Mouse (Mus musculus) thymus, postnatal 4 days (tissue): Measurements from ENCODE around the gene Wnt5a.

ENCODE experiments used
- DNase-seq: peaks from one replicate; pipeline ENCODE4 v3.0.0; 2021

Gene Wnt5a

DNA sequence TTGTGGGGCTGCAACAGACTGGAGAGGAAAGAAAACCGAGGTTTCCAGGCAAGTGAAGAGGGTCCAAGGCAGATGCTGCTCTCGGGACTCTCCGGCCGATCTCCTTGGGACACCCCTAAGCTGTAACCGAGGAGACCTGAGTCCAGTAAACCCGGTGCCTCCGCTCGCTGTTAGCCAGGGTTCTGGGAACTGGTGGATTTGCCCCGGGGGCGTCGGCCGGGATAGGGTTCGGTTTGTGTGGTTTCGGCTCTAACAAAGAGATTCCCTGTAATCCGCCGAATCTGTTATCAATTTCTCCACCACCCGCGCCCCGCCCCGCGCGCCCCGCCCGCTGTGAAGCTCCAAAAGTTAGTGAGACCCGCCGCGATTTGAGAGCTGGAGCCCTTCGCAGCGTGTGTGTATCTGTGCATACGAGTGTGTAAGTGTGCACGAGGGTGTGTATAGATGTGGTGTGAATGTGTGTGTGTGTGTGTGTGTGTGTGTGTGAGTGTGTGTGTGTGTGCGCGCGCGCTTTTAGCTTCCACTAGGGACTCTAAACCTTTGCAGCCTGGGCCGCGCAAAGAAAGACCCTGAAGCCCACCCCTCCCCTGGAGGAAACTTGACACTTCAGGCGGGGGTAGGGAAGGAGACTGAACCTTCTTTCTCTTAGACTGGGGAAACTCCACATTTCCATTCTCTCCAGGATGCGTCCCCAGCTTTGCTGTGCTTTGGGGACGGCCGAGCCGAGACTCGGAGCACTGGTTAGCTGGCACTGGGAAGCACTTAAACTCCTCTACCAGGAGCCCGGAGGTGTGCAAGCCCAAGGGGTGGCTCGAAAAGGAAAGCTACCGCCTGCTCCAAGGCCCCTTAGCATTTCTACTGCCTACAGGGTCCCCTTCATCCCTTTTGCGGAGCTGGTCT, 5.1 kb downstream of the Wnt5a start:
- no peak for DNase-seq

DNA sequence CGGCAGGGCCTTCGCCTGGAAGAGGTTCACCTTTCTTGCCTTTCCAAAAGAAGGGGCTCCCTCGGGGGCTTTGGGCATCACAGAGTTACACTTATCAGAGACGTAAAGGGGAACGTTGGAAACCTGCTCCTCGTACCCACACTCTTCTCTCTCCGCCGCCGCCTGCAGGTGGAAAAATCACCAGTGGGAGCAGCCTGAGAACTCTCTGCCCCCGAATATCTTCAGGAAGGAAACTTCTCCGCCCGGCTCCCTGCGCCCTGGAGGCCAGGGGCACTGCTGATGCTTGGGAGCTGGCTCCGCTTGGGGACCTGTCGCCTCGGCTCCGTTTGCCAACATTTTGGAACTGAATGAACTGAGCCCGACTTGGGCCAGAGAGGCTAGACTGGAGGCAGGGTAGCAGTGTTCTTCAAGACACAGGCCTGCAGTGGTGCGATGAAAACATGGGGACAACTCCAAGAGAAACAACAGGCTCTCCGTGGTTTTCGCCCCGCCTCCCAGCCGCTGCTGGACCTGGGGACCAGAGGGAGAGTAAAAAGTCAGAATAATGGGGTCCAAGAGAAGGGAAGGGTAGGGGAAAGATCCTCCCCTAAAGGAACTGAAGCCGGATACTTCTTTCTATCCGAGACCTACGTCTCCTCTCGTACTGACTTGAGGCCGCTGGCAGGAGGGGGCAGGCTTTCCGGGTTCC, 5.9 kb downstream of the Wnt5a start:
- DNase-seq = no peak

DNA sequence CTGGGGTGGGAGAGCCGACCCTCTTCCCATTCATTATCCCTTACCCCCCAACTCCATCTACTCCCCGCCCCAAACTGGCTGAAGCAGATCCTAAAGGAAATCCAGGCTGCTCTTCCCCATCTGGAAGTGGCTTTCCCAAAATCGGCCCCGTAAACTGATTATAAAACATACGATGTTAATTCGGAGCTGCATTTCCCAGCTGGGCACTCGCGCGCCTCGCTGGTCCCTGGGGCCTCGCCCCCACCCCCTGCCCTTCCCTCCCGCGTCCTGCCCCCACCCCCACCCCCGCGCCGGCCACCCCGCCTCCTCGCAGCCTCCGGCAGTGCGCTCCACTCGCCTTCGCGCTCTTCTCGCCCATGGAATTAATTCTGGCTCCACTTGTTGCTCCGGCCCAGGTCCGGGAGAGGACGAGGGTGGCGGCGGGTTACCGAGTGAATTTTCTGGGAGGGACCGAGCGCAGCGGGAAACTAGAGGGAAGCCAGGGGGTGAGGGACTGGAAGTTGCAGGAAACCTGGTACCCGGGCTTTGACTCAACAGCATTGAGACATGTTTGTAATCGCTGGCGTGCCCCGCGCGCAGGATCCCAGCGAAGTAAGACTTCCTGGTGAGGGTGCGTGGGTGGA, 6.6 kb downstream of the Wnt5a start:
- no peak for DNase-seq

DNA sequence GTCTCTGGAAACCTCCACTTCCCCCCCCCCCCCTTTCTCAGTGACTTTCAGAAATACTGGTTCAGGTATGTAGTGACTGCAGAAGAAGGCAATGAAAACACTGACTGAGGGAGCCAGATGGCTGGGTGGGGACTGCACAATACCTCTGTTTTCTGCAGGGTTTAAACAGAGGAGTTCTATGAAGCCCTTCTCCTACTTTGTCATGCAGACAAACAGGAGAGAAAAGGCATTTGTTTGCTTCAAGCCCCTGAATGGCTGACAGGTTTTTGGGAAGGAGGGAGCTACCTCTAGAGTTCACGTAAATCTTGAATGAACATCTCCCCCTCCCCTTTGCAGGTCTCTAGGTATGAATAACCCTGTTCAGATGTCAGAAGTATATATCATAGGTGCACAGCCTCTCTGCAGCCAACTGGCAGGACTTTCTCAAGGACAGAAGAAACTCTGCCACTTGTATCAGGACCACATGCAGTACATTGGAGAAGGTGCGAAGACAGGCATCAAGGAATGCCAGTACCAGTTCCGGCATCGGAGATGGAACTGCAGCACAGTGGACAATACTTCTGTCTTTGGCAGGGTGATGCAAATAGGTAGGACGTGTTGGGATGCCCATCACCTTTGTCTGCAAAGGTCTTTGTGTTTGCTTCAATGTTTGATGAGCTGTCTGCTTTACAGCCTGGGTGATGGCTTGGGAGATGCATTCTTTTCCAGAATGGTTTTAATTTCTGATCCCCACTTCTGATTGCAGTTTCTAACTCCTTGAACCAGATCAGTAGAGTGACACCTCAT, 8.4 kb downstream of the Wnt5a start:
- DNase-seq = no peak

DNA sequence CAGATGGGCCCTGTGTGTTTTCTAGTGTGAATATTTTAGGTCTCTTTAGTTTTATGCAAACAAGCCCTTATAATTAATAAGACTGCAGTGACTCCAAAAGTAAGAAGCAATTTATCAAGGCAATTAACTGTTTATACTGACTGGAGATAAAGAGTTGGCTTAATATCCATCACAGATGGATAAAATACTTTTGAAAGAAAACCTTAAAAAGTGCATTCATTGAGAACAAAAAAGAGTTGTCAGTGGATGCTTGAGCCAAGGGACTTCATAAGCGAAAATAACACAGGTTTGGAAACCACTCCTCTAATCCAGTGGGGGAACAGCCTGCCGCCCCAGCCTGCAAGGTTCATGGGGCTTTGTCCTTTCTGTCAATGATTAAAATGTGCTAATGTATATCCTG, 9.6 kb downstream of the Wnt5a start:
- no peak for DNase-seq

DNA sequence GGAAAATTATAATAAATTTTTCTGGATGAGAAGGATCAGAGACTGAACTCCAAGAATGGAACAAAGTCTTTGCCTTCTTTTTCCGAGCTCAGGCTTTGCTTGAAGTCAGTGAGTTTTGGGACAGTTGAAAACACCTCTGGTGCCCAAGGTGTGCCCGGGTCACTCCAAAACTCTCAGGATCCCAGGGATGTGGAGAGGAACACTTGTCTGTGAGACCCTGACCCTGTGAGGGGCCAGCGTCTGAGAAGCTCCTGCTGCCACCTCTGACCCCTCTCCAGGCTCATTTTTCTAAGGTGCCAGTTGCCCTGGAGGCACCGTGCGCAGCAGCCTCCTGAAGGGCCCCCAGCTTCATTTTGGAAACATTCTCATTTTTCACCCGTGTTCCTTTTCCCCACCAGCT, 10.8 kb downstream of the Wnt5a start:
- DNase-seq = no peak

DNA sequence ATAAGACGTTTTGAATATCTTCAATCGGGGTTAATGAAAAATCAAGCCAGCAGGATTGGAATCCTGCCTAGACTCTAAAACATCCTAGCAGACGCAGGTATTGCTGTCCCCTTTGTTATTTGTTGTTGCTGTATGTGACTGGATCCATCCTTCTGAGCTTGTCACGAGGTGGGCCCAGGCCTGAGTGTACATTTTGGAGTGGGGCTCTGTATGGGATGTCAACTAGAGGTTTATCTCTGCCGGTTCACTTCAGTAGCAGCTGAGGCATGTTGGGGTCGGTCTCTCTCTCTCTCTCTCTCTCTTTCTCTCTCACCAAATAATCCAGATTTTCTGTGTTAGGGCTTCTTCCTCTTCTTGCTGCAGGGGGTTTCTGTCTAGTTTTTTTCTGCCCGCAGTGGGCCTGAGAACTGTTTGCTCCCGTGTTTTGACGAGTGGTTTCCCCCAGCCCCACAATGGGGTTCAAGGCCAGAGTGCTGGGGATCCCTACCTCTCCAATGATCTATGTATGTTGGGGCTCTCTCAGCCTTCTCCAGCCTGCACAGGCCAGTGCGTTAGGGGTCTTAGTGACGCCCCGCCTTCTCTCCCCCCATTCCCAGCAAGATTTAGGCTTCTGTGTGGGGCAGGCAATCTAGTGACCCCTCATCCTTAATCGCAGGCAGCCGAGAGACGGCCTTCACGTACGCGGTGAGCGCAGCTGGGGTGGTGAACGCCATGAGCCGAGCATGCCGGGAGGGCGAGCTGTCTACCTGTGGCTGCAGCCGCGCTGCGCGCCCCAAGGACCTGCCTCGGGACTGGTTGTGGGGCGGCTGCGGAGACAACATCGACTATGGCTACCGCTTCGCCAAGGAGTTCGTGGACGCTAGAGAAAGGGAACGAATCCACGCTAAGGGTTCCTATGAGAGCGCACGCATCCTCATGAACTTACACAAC, 13.3 kb downstream of the Wnt5a start:
- DNase-seq = no peak

DNA sequence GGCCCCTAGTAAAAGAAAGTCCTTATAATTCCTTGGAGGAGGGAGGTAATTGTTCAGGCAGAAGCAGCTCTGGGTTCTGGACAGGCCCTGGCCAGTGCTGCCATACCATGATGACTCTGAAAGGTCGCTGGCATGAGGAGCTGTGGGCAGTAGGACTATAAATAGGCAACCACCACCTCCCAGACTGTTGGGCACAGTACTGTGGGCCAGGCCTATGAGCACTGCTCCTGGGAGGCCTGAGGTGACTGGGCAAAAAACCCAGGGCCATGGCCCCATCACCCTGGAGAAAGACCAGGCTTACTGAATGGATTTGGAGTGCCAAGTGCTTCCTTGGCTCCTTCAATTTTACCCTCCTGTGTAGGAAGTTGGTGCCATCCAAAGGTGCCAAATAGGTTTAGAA, 16.6 kb downstream of the Wnt5a start:
- DNase-seq = no peak

DNA sequence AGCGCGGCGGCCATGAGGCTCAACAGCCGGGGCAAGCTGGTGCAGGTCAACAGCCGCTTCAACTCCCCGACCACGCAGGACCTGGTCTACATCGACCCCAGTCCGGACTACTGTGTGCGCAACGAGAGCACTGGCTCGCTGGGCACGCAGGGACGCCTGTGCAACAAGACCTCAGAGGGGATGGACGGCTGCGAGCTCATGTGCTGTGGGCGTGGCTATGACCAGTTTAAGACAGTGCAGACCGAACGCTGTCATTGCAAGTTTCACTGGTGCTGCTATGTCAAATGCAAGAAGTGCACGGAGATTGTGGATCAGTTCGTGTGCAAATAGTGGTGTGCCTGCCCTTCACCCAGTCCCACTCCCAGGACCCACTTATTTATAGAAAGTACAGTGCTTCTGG, 18.1 kb downstream of the Wnt5a start:
- no peak for DNase-seq

DNA sequence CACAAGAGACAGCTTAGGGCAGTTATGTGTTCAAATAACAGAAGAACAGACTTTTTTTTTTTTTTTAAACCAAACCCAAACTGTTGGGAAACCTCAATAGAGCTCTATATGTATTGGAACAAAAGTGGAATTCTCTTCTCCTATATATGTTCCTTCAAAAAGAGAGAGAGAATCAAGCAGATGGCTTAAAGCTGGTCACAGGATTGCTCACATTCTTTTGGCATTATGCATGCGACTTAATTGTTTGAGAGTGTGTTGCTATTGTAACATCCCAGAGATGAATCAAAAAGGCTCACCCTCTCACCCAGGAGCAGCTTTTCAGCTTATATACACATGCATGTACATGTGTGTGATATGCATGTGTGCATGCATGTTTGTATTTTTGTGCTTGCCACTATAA, 21.0 kb downstream of the Wnt5a start:
- no peak for DNase-seq

DNA sequence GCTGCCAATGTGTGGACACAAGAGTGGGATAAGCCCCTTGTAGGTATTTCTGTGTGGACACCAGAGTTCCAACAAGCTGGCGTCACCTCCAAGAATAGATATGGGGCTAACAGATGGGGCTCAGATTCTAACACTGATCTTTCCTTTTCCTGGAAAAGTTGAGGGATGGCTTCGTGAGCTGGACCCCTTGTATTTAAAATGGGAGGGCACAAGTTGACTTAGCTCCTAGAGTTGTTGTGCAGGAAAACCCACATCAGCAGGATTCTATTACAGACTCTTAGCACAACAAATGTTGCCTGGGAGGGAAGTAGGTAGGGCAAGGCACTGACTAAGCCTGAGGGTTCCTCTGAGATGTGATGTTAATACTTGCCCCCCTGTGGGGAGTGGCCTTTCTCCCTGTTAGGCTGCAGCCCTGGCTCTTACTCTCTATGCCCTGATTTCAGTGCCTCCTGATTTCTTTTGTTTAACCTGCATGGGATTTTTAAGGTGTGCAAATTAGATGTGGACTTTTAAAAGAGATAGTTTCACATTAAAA, 23.7 kb downstream of the Wnt5a start:
- no peak for DNase-seq

DNA sequence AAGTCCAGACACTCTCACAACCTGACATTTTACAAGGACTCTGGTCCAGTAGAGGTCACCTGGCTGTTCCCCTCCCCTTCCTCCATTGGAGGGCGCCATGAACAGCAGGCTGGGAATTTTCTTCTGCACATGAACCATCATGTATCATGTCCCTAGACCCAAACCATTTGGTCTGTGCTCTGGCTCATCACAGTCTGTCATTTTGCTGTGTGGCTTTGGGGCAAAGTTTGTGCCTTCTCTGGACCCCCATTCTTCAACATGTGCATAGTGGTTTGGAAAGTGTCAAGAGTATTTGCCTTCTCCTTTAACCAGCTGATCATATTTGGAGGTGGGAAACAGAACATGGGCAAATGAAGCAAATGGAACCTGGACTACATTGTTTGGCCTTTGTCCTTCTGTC, 27.0 kb downstream of the Wnt5a start:
- no peak for DNase-seq

DNA sequence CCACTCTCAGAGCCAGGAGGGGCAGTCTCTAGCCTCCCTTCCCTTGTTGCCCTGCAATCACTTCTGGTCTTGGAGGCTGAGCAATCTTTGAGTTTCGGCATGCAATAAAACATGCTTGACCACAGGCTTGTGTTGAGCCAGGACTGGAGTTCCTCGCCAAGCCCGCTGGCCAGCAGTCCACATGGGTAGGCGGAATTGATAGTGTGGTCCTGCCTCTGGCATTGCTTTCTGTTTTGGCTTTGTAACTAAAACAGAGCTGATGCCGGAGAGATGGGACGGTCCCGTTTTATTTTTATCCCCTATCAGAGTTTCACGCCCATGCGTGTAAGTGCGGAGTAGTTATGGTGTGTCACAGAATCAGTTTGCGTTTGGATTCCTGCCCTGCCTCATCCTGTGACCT, 28.4 kb downstream of the Wnt5a start:
- no peak for DNase-seq

DNA sequence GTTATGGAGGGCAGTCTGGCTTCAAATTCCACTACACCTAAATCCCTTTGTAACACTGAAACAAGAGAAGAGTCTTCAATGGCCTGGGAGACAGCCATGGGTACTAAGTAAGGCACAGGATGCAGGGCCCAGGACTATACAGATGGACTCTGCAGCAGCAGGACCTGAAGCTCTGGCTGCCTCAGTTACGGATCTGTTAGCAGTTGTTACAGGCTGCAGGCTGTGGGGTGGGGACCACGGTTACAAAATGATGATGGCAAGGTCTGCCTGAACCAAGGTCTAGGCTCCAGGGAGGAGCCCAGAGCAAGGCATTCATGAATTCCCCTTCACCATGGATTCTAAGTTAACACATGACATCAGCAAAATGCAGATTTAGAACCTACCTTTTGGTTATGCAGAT, 29.3 kb downstream of the Wnt5a start:
- no peak for DNase-seq

DNA sequence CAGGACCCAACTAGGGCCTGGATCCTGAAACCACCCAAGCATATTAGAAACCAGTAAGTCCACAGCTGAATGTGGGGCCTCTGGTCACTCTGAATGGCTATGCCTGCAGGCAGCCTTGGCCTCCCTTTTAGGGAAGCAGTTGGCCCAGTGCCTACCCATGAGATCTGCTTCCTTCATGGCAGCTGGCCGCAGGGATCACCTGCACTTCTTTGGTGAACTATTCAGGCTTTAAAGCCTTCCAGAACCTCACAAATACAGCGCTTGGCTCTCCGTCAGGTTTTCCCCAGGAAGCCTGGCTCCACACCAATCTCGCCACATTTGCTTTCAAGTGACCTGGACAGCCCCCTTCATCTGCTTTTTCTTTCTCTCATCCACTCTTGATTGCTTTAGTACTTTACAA, 31.3 kb downstream of the Wnt5a start:
- DNase-seq = no peak

DNA sequence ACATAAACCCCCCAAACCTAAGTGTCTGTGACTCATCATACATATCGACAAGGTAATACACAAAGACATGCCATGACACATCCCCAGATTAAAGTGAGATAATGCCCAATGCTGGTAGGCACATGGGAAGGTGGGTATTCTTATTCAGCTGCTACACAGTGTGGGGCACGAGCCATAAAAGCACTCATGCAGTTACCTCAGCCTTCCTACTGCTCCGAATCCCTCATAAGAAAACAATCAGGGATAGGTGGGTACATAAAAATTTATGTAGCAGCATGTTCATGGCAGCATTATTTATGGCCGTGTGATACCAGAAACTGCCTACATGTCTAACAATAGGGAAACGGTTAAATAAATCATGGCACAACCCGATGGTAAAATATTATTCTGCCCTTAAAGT, 35.0 kb downstream of the Wnt5a start:
- no peak for DNase-seq

DNA sequence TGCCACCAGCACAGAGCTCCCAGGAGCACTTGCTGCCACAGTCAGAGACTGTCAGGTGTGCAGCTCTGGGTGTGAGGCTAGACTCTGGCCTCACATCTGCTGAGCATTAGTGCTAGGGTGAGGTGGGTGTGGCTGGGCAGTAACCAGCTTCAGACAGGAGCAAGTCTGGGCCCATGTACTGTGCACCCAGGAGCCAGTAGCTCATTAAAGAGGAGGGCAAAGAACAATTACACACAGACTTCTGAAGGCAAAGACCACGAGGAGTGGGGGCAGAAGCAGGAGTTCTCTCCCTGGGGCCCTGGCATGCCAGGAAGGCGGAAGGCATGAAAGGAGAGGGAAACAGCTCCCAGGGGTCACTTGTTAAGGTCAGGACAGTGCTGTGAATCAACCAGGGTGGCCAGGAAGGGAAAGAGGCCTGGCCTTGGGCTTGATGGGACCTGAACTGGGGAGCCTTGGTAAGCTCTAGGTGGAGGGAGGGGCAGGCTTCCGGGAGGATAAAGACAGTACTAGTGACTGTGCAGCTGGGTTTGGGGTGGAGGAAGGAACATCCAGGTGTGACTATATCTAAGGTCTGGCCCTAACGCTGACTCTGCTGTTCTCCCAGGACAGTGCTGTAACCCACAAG, 37.7 kb downstream of the Wnt5a start:
- no peak for DNase-seq

DNA sequence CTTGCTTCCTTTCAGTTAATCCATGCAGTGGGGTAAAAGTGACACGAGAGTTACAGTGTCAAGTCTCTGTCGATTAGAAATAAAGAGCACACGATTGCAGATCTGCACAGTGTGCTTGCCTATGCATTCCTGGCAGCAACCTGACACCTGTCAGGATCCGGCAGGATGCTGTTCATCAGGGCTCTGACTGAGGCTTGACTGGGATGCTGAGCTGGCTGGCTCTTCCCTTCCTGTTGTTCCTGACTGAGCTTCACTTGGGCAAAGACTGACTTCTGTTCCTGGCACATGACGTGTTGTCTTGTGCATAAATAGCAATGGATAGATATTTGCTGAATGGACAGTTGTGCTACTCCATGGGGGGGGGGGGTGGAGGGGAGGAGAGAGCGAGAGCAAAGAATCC, 57.3 kb downstream of the Wnt5a start:
- DNase-seq = no peak
